Mouse (Mus musculus) heart, postnatal 10 days (tissue): ENCODE data around the gene Slc35e3. TPM values are rescaled to one million over a fixed set of nuclear protein-coding genes. Genes with fewer than 3 reads are reported as not detected.
"Not testable (repeated sequence)": the region's sequence is repeated elsewhere in the genome, so short reads cannot be mapped to it uniquely, and the experiment has no call there.

Source experiments
- DNase-seq, 2 experiments: peaks; one replicate each; pipeline ENCODE4 v3.0.0; 2021
- intact Hi-C: fragments of 180-260 bp; cut with DNase I; formaldehyde crosslinking; loops from one replicate; pipeline ENCODE4 v1.15.1; 2025
- total RNA-seq, 2 experiments: library from RNA; stranded (reverse); gene quantifications; 2 replicates each; pipeline ENCODE4 v1.2.3; 2021

Gene Slc35e3
- total RNA-seq, 2 experiments from 2014 or later: 7.4 to 8.5 TPM

DNA sequence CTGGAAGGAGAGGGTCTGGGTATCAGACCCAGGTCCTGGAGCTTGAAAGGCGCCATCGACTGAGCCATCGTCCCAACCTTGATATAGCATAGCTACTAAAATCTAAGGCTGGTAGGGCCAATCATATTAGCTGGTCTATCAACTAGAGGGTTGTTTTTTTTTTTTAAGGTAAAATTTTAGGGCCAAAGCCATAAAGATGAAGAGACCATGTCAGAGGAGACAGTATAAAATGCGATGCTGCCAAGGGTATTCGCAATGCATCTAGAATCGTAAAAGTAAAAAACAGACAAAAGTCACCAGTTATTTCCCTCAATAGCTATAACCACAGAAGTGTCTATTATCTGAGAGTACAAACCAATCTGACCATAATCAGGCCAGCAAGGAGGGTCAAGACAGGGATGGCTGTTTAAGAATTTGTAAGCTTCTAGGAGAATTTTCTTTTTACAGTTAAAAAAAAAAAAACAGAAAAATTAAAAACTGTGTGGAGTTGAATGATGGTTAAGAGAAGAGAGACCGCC is 6.2 kb upstream of the Slc35e3 start:
- intact Hi-C loops: no loop called here
- DNase-seq: no peak

DNA sequence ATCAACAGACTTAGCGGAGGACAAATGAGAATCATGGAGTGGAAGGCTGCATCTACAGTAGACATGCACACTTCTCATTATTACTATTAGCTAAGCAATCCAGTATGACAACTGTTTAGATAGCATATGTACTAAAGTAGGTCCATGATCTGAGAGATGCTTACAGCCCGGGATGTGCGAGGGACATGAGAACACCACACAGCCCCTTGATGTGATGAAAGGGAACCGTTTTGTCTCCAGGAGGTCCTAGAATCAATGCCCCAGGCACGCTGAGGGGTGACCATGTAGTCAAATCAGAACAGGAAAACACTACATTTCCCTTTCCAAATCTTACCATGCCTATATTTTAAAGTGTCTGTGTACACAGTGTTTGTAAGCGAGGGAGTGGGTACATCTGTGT is 5.6 kb upstream of the Slc35e3 start:
- intact Hi-C loops: no loop called here
- DNase-seq: no peak

DNA sequence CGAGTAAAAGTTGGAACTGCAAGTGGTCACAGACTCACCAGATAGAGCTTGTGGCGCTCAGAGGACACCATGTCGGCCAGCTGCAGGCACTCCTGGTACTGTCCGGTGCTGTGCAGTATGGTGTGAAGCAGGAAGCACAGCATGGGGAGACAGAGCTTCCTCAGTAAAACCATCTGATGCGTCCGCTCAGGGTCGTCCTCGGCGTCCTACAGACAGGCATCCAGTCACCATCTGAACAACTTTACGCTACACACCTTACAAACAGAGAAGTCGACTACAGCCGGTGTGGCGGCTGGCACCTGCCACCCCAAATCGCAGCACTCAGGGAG is 5.1 kb upstream of the Slc35e3 start:
- no peak for DNase-seq
- intact Hi-C loops: no loop called here

DNA sequence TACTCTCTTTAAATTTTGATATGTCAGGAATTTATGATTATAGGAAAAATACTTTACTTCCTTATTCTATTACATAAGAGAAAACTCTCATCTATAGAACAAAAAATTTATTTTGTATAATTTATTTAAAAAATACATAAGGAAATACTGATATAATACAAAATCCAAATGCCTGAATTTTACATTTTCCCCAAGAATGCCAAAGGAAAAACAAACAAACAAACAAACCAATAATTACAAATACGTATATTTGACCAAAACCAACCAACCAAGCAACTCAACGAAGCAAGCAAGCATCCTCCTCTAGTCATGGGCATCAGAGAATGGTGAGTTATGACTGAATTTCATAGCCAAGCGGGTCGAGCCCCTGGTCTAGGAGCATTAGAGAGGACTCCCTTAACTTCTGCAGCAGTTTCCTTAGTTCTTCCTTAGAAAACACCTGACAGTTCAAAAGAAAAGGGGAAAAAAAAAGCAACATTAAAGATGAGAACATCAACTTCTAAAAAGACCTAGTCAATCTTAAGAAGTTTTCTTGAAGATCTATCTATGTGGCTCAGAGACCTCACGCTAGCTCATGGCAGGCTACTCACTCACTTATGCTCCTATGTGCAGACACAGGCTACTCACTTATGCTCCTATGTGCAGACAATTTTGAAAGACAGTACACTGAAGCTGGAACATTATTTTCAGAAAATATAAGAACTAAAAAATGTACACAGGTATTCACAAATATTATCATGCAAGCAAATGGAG is 4.5 kb upstream of the Slc35e3 start:
- no peak for DNase-seq
- intact Hi-C loops: no loop called here

DNA sequence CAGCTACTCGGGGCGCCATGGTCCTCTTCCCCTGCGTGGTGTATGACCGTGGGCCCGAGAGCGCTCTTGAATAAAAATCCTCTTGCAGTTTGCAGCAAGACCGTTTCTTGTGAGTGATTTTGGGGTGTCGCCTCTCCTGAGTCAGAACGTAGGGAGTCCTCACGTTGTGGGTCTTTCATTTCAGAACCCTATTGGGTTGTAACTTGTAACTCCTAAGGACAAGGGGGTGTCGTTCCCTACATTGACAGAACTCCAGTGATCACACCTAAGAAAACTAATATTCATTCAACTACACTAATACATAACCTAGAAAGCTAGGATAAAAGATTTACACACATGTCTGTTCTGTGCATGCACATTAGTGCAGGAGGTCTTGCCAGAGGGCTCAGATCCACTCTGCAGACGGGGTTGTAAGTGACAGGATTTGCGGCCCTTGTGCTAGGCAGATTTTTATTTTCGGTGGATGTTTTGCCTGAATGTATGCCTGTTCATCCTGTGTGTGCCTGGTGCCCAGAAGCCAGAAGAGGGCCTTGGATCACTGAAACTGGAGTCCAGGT is 3.7 kb upstream of the Slc35e3 start:
- DNase-seq: no peak
- intact Hi-C loops: no loop called here

DNA sequence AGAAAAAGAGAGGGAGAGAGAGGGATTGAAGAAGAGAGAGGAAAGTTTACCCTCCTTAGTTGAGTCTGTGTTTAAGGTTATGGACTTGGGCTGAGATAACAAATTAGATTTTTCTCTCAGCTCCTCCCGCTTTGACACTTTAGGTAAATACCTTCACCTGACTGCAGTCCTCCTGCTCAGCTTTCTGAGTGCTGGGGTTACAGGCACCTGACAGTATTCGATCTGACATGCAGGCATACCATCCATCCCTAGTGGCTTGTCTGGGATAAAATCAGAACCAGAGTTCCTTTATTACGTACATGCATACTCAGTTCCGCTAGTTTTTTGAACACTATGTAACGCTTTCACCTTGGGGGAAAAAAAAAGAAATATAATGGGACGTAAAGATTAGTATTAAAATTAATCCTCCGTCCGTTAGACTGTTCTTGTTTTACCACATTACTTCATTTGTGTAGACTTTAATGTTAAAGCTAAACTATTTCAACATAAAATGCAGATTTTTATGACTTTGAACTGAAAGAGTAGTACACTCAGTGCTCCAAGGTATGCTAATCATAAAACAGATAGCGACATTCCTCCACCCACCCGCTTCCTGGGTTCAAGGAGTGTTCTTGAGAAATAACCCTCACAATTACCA is 3.0 kb upstream of the Slc35e3 start:
- intact Hi-C loops: no loop called here

DNA sequence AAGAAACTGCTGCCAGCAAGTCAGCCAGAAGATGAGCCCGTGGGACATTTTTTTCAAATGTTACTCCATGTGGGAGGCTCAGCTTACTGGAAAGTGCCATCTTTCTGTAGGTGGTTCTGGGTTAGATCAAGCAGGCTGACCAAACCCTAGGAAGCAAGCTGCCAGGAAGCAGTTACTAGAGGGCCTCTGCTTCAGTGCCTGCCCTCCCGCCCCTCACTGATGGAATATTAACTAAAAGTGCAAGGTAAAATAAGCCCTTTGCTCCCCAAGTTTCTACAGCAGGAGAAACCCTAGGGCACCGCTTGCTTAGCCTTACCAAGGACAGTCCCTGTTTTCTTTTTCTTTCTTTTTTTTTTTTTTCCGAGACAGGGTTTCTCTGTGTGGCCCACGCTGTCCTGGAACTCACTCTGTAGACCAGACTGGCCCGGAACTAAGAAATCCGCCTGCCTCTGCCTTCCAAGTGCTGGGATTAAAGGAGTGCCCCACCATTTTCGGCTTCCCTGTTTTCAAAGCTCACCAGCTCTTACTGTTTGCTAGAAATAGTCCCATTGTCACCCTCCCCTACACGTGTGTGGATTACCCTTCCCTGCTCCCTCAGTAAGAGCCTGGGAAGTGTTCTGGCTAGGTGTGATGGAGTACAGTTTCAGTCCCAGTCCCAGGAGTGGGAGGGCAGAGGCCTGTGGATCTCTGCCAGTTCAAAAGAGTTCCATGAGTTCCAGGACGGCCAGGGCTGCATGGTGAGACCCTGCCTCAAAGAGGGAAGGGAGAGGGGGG is 2.3 kb upstream of the Slc35e3 start:
- intact Hi-C loops: no loop called here
- no peak for DNase-seq

More for the DNA sequence above, 3.0 kb upstream of the Slc35e3 start:
- no peak for DNase-seq

DNA sequence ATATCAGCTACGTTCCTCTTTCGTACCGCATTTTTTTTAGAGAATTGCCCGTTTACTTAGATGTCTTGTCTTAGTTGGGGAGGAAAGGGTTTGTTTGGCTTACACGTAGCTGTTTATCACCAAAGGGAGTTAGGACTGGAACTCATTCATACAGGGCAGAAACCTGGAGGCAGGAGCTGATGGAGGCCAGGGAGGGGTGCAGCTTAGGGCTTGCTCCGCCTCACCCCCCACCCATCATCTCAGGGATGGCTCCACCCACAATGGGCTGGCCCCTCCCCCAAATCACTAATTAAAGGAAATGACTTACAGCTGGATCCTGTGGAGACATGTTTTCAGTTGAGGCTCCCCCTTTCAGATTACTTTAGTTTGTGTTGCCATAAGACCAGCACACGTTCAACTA is 1.5 kb upstream of the Slc35e3 start:
- intact Hi-C loops: no loop called here
- DNase-seq: no peak

DNA sequence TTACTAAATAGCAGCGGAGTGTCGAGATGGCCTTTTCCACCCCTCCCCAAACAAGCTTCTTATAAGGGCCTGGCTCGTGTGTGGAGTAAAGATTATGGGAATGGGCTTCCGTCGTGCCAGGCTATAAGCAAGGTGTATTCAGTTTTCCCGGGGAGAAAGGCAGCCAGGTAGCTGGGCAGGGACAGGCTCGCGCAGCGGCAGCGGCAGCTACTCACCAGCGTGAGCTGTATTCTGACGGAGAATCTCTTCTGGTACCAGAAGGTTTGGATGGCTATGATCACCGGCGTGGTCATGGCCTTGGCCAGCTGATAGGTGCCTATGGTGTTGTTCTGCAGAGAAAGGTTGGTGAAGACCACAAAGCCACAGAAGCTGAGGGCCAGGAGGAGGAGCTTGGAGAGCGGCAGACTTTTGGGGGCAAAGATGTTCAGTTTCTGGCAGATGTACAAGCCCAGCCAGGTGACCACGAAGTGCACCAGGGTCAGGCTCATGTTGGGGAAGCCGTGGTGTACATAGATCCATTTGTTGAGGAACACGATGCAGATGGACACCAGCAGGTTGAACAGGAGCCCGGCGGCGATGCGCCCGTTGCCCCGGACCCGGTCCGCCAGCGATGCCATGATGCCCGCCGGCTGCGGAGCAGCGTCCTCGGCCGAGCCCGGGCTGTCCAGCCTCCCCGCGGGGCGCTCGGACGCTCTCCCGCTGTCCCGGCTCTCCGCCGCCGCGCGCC is 432 bp downstream of the Slc35e3 start:
- intact Hi-C loops: not testable (repeated sequence)
- DNase-seq: peak; percentile 18 to 23

DNA sequence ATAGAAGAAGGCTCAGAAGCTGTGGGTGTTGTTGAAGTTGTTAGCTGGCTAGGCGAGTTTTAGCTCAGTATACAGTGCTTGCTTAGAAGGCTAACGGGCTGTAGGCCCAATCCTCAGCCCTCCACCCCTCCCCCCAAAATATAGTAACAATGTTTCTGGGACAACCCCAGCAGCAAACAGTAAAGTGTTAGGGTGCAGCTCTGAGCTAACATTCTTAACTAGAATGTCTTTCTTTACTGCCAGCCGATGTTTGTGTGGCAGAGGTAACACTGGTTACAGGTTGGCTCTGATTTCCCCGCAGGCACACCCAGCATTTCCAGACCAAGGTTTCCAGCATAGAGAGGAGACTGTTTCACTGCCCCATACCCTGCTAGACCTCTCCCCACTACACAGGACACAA is 2.2 kb downstream of the Slc35e3 start:
- DNase-seq: no peak
- intact Hi-C loops: no loop called here

DNA sequence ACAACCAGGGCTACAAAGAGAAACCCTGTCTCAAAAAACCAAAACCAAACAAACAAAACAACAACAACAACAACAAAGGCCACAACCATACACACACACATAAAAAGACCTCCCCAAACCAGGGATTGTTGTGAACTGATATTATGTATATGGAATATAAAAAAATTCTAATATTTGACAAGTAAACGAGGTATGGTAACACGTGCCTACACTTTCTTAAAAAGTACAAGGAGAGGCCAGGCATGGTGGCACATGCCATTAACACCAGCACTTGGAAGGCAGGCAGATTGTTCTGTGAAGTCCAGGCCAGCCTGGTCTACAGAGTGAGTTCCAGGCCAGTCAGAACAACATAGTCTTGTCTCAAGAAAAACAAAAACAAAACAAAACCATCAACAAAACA is 3.0 kb downstream of the Slc35e3 start:
- intact Hi-C loops: no loop called here
- no peak for DNase-seq

DNA sequence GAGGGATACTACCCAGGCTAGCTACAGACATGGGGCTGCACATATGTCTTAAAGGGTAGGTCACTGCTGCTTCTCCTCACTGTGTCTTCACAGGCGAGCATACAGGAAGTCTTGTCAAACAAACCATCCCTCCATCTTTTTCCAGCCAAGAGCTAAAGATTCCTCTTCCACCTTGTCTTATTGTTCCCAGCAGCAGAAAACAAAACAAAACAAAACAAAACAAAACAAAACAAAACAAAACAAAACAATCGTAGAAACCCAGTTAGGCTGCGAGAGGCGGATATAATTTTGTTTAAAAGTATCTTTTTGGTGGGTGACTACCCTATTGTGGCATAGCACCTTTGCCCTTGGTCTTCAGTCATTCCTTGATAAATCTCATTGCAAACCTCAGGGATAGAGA is 3.5 kb downstream of the Slc35e3 start:
- intact Hi-C loops: no loop called here
- no peak for DNase-seq

DNA sequence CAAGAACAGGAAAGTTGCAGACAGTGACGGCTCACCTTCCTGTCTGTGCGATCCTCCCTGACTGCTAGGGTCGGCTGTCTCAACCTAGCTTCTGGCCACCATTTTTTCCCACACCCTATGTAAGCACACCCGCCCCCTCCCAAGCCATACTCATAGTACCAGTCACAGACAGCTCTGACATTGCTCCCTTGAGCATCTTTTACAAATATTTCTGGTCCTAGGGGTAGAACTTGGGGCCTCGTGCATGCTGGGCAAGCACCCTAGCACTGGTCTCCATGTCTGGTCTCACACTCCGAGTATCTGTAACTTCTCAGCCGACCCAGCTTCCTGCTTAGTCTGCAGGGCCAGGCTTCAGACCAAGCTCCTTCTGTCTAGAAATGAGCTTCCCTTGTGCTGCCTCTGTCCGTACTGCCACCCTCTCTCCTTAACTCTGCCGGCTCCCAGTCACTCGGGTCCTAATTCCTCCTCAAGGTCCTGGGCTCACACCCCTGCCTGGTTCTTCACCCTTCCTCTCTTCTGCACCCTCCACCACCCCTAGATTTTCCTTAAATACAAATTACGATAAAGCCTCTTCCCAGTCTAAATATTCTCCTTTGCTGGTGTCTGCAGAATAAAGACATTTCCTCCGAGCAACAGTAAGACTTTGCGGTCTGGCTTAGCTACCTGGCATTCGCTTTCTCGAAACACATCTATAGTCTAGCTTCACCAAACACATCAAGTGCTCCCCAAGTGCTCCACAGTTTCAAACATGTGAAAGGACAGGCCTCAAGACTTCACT is 4.3 kb downstream of the Slc35e3 start:
- intact Hi-C loops: no loop called here
- DNase-seq: no peak

DNA sequence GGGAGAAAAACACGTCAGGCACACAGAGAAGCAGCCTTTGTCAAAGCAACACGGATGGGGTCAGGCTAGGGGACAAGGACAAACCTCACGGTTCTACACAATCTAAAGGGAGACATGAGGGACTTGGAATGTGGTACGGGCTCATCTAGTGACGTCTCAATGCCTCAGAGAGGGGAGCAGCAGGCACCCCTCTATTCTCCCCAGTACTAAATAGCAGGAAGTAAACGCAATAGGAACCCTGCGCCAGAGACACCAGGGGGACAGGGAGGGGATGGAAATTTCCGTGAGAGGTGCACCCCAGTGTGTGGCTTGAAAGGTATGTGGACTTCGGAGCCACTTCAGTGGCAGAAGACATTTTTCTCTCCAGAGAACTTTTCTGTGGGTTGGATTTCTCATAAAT is 5.2 kb downstream of the Slc35e3 start:
- no peak for DNase-seq
- intact Hi-C loops: no loop called here

DNA sequence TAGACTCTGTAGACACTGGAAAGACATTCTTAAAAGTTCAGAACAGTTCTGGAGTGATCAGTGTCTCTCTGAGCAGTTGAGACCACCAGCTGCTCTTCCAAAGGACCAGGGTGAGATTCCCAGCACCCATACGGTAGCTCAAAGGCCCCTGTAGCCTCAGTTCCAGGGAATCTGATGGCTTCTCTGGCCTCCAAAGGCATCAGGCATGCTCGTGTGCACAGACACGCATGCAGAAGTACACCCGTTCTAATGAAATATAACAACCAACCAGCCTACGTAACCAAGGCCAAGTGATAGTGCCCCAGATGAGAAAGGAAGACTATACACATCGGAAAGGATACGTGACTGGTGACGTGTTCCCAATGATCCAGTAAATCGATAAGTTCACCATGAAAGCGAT is 6.0 kb downstream of the Slc35e3 start:
- intact Hi-C loops: no loop called here
- DNase-seq: no peak

DNA sequence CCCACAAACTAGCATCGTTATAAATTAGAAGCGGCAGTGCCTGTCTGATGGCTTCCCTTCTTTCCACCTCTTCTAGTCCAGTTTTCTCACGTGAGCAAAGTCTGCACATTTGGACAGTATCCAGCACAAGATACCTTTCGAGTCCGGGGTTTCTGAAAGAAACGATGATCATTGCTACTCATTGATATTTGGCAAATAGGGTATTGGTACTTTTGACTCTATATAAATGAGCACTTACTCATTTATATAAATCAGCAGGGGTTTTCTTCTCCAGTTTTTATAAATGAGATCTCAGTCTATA is 6.6 kb downstream of the Slc35e3 start:
- intact Hi-C loops: no loop called here
- no peak for DNase-seq

DNA sequence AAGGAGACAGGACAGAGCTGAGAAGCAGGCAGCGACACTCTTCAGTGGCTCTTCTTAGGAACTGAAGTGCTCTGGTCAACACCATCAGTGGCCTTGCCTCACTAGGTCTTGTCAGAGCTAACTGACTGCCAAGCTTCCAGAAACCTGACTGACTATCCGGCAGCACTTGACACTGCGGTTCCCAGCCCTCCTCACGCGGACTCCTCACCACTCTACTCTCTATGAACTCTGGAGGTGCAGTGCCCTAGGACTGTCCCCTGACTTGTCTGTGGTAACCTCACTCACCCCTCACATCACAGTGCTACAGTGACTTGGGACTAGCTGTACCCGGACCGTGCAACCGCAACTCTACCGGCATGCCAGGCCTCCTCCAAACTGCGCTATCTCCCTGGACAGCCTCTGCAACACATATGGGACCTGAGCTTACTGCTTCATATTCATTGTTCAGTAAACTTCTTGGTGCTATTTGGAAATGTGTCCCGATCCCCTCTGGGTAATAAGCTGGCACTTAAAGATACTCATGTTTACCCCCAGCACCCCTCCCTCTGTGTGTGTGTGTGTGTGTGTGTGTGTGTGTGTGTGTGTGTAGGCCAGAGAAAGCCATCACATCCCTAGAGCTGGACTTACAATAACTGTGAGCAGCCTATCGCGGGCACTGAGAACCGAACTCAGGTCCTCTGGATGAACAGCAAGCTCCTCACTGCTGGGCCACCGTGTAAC is 7.1 kb downstream of the Slc35e3 start:
- DNase-seq: no peak
- intact Hi-C loops: no loop called here

DNA sequence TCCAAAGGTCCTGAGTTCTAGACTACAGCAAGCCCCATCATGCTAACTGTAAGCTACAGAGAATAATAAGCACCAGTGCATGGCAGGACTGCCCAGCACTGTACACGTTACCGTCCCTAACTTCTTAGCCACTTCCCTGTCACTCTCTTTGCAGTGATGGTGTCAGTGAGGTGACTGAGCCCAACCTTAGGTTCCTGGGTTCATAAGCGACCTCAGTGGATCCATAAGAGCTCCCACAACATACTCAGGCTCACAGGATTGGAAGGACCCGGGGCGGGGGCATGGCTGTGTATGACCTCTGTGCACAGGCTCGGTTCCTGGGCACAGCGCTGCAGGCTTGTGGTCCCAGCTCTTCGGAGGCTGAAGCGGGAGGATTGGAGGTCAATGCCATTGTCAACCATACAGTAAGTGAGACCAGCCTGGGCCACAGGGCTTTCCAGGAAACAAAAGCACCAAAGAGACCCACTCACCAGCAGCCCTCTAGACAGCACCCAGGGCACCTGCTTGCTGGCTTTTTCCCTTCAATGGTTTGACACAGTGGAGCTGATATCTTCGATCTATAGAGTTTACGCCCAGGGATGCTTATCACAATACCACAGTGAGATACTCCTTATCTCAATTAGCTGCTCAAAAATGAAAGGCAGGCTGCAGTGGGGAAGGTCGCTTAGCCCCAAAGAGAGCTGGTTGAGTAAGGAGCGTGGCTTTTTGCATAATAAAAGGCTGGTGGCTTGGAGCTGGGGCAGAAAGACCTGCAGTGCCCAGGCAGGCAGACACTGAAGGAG is 7.8 kb downstream of the Slc35e3 start:
- DNase-seq: no peak
- intact Hi-C loops: no loop called here

DNA sequence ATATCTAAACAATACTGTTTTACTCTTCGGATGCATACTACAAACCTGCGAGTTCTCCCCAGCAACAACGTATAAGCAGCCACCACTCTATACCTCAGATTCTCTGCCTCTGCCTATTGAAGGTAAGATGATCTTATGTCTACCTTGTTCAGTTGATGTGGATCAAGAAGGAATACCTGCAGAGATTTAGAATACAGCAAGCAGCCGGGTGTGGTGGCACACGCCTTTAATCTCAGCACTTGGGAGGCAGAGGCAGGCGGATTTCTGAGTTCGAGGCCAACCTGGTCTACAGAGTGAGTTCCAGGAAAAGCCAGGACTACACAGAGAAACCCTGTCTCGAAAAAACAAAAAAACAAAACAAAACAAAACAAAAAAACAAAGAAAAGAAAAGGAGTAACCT is 8.7 kb downstream of the Slc35e3 start:
- intact Hi-C loops, DNase-seq: not testable (repeated sequence)
